Mouse (Mus musculus): Measurements from ENCODE around the gene Sbk2. TPM values are rescaled to one million over a fixed set of nuclear protein-coding genes. Genes with fewer than 3 reads are reported as not detected.

The Sbk2 gene
- total RNA-seq, 2 experiments from 2014 or later: 22.4 to 28.7 TPM

DNA sequence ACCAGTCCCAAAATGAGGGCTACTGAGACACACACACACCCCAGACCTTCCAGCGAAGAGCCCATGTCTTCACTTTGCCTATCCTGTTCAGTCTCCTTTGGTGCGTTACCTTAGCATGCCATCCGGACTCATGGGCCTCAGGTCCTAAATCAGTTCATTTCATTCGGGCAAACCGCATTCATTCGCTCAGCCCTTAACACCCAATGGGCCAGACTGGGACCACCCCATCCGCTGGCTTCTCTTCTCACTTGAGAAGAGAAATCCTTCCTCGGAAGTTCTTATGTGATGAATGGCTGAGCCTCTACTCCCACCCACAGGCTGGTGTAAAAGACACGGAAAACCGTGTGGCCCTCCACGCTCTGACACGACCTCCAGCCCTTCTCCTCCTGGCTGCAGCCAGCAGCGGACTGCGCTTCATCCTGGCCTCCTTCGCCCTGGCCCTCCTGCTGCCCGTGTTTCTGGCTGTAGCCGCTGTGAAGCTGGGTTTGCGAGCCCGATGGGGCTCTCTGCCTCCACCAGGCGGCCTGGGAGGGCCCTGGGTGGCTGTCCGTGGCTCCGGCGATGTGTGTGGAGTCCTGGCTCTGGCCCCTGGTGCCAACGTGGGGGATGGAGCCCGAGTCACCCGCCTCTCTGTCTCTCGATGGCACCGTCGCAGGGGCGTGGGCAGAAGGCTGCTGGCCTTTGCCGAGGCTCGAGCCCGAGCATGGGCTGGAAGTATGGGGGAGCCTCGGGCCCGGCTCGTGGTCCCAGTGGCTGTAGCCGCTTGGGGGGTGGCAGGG lies 40.4 kb downstream of the Sbk2 start:
- intact Hi-C loops (cut with DNase I): no loop called here
- no peak for DNase-seq (ENCODE audit: low spot score)

DNA sequence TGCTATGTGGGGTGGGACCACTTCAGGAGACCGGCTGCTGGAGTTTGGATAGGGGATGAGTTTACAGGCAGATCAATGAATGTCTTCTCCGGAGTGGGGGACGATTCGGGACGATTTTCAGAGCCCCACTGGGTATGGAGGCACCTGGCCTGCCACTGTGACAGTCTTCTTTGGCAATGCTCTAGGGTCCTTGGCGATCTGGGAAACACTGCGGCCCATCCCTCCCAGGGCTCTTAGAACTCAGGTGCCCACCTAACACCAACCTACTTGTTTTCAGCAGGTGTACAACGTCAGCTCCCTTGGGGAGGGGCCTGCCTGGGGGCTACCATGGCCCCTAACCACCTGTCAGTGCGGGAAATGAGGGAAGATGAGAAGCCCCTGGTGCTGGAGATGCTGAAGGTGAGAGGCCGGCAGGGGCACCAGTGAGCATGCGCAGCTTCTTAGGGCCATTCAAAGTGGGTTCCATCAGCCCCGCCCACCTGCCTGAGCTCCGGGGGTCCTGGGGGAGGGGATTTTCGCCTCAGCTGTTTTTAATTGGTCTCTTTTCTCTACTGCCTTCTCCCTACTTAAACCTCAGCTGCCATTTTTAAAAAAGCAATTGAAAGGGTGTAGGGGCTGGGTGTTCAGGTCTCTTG lies 41.2 kb downstream of the Sbk2 start:
- DNase-seq (ENCODE audit: low spot score): no peak
- intact Hi-C loops (cut with DNase I): no loop called here

GRCm38 (mm10) chr7:4922508-4922907 lies 41.7 kb downstream of the Sbk2 start:
- peak; percentile 62 for DNase-seq (ENCODE audit: low spot score)
- intact Hi-C loops (cut with DNase I): no loop called here

GRCm38 (mm10) chr7:4921824-4922482 lies 42.3 kb downstream of the Sbk2 start, which contains the start of gene Nat14:
TSS of gene Nat14 (plus strand) at chr7:4922028.
- intact Hi-C loops (cut with DNase I): no loop called here
- no peak for DNase-seq (ENCODE audit: low spot score)

DNA sequence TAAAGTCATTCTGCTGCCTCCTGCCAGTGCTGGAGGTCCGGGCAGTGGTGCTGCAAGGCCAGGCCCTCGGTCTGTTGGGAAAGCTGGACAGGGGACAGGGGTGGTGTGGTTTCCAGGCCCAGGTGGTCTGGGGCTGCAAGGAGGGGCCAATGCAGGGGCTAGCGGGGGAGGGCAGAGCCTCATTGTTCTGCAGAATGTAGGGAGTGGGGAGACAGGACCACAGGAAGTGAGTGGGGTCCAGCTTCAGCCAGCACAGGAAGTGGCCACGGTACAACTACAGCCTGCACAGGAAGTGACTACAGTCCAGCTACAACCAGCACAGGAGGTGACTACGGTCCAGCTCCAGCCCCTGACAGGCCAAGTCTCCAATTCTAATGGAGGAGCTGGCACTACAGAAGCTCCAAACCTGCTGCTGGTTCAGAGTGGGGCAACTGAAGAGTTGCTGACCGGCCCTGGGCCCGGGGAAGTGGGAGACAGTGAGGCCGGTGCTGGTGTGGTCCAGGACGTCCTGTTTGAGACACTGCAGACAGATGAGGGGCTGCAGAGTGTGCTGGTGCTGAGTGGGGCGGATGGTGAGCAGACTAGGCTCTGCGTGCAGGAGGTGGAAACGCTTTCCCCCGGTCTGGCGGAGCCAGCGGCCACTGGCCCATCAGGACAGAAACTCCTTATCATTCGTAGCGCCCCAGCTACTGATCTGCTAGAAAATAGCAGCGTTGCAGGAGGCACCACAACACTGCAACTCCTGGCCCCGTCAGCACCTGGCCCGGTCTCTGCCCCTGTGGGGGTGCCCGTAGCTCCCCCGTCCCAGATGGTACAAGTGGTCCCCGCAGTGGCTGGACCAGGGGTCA lies 43.0 kb downstream of the Sbk2 start:
- DNase-seq (ENCODE audit: low spot score): no peak
- intact Hi-C loops (cut with DNase I): no loop called here

- no peak for DNase-seq (ENCODE audit: low spot score)
- intact Hi-C loops (cut with DNase I): no loop called here
Measured at GRCm38 (mm10) chr7:4920496-4920895, 43.7 kb downstream of the Sbk2 start.

- DNase-seq (ENCODE audit: low spot score): no peak
- intact Hi-C loops (cut with DNase I): loop anchor here (5.0 kb wide), 1 partner anchor 108 kb away; the partner anchor contains the start of gene Ube2s
Measured at GRCm38 (mm10) chr7:4919971-4920370, 44.2 kb downstream of the Sbk2 start.

DNA sequence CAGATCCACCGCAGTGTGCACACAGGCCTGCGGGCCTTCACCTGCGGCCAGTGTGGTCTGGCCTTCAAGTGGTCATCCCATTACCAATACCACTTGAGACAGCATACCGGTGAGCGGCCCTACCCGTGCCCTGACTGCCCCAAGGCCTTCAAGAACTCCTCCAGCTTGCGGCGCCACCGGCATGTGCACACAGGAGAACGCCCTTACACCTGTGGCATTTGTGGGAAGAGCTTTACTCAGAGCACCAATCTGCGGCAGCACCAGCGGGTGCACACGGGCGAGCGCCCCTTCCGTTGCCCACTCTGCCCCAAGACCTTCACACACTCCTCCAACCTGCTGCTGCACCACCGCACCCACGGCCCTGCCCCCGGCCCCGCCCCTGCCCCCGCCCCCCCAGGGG lies 45.1 kb downstream of the Sbk2 start:
- intact Hi-C loops (cut with DNase I): loop anchor here (5.0 kb wide), 1 partner anchor 107 kb away; the partner anchor contains the start of gene Ube2s
- DNase-seq (ENCODE audit: low spot score): no peak

DNA sequence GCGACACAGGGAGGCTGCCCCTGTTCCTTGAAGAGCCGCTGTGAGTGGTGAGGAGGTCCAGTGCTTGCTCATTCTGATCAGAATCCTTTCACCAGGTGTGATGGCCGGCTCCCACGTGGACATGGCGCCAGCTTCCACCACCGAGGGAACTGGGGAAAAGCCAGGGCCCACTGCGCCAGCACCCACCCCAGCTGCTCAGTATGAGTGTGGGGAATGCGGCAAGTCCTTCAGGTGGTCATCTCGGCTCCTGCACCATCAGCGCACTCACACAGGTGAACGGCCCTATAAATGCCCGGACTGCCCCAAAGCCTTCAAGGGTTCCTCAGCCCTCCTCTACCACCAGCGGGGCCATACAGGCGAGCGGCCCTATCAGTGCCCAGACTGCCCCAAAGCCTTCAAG lies 45.5 kb downstream of the Sbk2 start:
- intact Hi-C loops (cut with DNase I): loop anchor here (5.0 kb wide), 1 partner anchor 106 kb away; the partner anchor contains the start of gene Ube2s
- no peak for DNase-seq (ENCODE audit: low spot score)

- DNase-seq (ENCODE audit: low spot score): no peak
- intact Hi-C loops (cut with DNase I): loop anchor here (5.0 kb wide), 1 partner anchor 105 kb away; the partner anchor contains the start of gene Ube2s
Measured at GRCm38 (mm10) chr7:4917494-4917893, 46.7 kb downstream of the Sbk2 start.

GRCm38 (mm10) chr7:4915669-4916416 lies 48.4 kb downstream of the Sbk2 start:
- DNase-seq (ENCODE audit: low spot score): no peak

GRCm38 (mm10) chr7:4915007-4915665 lies 49.1 kb downstream of the Sbk2 start, which contains the start of gene Zfp628:
TSS of gene Zfp628 (plus strand) at chr7:4915217.
- intact Hi-C loops (cut with DNase I): loop anchor here (1.0 to 5.0 kb wide), 2 partner anchors 23 to 103 kb away; partner anchors contain the start of gene Ube2s
- DNase-seq (ENCODE audit: low spot score): peak; percentile 84

More at GRCm38 (mm10) chr7:4915669-4916416, 48.4 kb downstream of the Sbk2 start:
- intact Hi-C loops (cut with DNase I): loop anchor here (1.0 to 5.0 kb wide), 2 partner anchors 22 to 104 kb away; partner anchors contain the start of gene Ube2s

- DNase-seq (ENCODE audit: low spot score): no peak
- intact Hi-C loops (cut with DNase I): no loop called here
Measured at GRCm38 (mm10) chr7:4912248-4912647, 52.0 kb downstream of the Sbk2 start.

DNA sequence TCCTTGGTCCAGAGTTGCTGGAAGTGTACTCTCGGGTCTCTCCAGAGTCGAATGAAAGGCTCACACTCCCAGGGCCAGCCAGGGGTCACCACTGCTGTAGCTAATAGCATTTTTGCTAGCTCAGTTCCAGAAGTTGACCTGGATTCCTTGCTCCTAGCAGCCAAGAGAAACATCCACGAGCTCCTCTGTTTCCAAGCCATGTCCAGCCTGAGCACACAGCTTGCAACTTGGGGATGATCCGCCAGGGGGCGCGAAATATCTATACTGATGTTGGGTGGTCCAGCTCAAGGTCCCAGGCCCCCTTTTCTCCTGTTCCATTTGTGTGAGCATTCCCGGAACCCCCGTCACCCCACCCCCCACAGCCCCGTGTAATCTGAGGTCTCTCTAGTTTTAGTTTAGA lies 52.6 kb downstream of the Sbk2 start:
- no peak for DNase-seq (ENCODE audit: low spot score)
- intact Hi-C loops (cut with DNase I): loop anchor here (1.0 kb wide), 2 partner anchors 29 to 48 kb away; no protein-coding TSS in a partner anchor

- DNase-seq (ENCODE audit: low spot score): no peak
- intact Hi-C loops (cut with DNase I): no loop called here
Measured at GRCm38 (mm10) chr7:4906466-4906950, 57.7 kb downstream of the Sbk2 start, which contains the start of gene Gm36210. TSS of gene Gm36210 (minus strand) at chr7:4906516.

- DNase-seq (ENCODE audit: low spot score): no peak
- intact Hi-C loops (cut with DNase I): no loop called here
Measured at GRCm38 (mm10) chr7:4902404-4902803, 61.8 kb downstream of the Sbk2 start.

- intact Hi-C loops (cut with DNase I): no loop called here
- no peak for DNase-seq (ENCODE audit: low spot score)
Measured at GRCm38 (mm10) chr7:4901171-4901570, 63.0 kb downstream of the Sbk2 start.

DNA sequence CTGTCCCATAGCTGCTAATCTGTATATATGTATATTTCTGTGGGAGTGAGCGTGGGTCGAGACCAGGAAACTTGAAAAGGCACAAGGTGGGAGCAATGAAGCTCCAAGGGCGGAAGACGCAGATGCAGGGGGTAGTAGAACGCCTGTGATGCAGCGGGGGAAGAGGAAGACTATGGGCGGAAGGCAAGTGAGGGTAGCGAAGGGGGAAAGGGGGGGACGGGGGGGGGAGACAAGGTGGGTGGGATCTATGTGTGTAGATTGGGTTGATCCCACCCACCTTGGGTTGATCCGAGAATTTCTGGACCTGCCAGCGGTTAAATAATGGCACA lies 63.7 kb downstream of the Sbk2 start:
- intact Hi-C loops (cut with DNase I): no loop called here
- DNase-seq (ENCODE audit: low spot score): no peak

All from heart, postnatal 25 days (tissue).